Mouse (Mus musculus) stomach, embryonic 16.5 days (tissue): ENCODE measurements around the gene Ing3. TPM values are rescaled to one million over a fixed set of nuclear protein-coding genes. Genes with fewer than 3 reads are reported as not detected.

Experiments
- ATAC-seq: fragments of 200-750 bp; cut with Nextera tagmentation; 2 replicates; pipeline ENCODE4 v1.8.0; 2017; ENCODE audit warnings: moderate number of reproducible peaks, moderate TSS enrichment; ENCODE audit not compliant: insufficient read depth, low FRiP score
- H3K27ac ChIP-seq: fragments of 300-500 bp; sonication (generic); 2 replicates; pipeline ENCODE4 v1.5.1; 2014; ENCODE audit warnings: low read length
- H3K27me3 ChIP-seq: fragments of 300-500 bp; sonication (generic); 2 replicates; pipeline ENCODE4 v1.6.1; 2014; ENCODE audit warnings: low read length, control low read depth, mixed read lengths; ENCODE audit not compliant: control insufficient read depth, insufficient read depth
- H3K36me3 ChIP-seq: fragments of 300-500 bp; sonication (generic); 2 replicates; pipeline ENCODE4 v1.6.1; 2014; ENCODE audit warnings: low read length; ENCODE audit not compliant: control insufficient read depth, insufficient read depth
- H3K4me1 ChIP-seq: fragments of 300-500 bp; sonication (generic); 2 replicates; pipeline ENCODE4 v1.6.1; 2014; ENCODE audit warnings: low read length, control low read depth, mixed read lengths; ENCODE audit not compliant: control insufficient read depth, insufficient read depth
- H3K4me2 ChIP-seq: fragments of 300-500 bp; sonication (generic); 2 replicates; pipeline ENCODE4 v1.6.1; 2014; ENCODE audit warnings: low read depth, low read length, mixed read lengths
- H3K4me3 ChIP-seq: fragments of 300-500 bp; sonication (generic); replicated peaks from 2 replicates; pipeline ENCODE4 v1.5.1; 2014; ENCODE audit warnings: mild to moderate bottlenecking, low read length
- H3K9ac ChIP-seq: fragments of 300-500 bp; sonication (generic); 2 replicates; pipeline ENCODE4 v1.6.1; 2014; ENCODE audit warnings: low read length
- H3K9me3 ChIP-seq: fragments of 300-500 bp; sonication (generic); replicated peaks from 2 replicates; pipeline ENCODE4 v1.6.1; 2016; ENCODE audit warnings: low read length, control low read depth; ENCODE audit not compliant: control insufficient read depth
- WGBS: fragments of 180-500 bp; shearing (Covaris S2); extraction: QIAGEN DNeasy Blood & Tissue Kit; methylation state at CpG from one replicate; pipeline ENCODE4 v1.1.7; 2014; 5-methylcytosine and 5-hydroxymethylcytosine counted together
- polyA plus RNA-seq: library from polyadenylated mRNA; unstranded; fragments of >200 nt; fragmentation: Nextera tagmentation; extraction: Ambion mirVana; gene quantifications from 2 replicates; pipeline ENCODE4 v1.2.1, GENCODE M21; 2015

Gene Ing3
- polyA plus RNA-seq, 1 experiment from 2014 or later: 37.5 TPM

DNA sequence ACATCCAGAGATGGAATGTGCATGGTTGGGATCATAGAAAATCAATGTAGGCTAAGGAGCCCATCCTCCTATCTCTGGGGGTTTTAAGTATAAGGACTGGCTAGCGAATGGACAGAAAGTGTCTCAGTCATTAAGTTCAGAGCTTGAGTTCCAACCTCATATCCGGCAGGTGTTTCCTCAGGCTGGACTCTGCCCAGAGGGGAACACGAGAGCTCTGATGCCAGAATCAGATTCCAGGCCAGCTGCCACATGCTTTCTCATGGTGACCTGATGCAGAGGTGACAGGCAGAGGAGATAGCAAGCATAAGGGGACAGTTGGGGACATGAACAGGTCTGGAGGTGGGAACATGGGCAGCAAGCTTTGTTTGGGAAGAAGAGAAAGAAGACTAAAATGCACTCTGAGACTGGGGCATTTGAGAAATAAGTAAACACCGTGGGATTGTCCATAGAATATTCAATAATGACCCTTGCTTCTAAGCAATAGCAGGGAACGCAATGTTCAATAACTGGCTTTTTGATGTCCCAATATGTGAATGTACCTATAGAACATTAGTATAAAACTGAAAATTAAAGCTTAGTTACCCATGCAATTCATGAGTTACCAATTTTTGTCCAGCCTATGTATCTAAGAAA, 52.0 kb downstream of the Ing3 start:
- no peaks in the 10 kb centered on the region for H3K36me3 ChIP-seq
- H3K4me2 ChIP-seq: no peak overlapping the region
- H3K27me3 ChIP-seq: no peaks in the 10 kb centered on the region
- no peak overlapping the region for H3K9ac ChIP-seq
- H3K27ac ChIP-seq: no peak overlapping the region
- WGBS: 77% methylated on average over 5 of the region's 5 CpGs
- no peaks in the 10 kb centered on the region for H3K9me3 ChIP-seq
- no peak overlapping the region for H3K4me3 ChIP-seq
- peaks cover 26% of the 10 kb centered on the region for H3K4me1 ChIP-seq
- no peak for ATAC-seq

- Histone ChIP-seq H3K4me1 (peaks cover 27% of the 10 kb centered on the region), H3K4me2 (peak overlapping the region; percentile 35), H3K9ac (peak overlapping the region; percentile 48; the same call in 1 of the 2 replicates), H3K9me3 (no peaks in the 10 kb centered on the region), H3K36me3 (no peaks in the 10 kb centered on the region), H3K27me3 (no peaks in the 10 kb centered on the region), H3K4me3 (no peak overlapping the region), H3K27ac (peak overlapping the region; percentile 94)
- WGBS: 53% methylated on average over 17 of the region's 17 CpGs
- ATAC-seq: peak; percentile 77
Measured at GRCm38 (mm10) chr6:22002521-22003199, 53.3 kb downstream of the Ing3 start.

DNA sequence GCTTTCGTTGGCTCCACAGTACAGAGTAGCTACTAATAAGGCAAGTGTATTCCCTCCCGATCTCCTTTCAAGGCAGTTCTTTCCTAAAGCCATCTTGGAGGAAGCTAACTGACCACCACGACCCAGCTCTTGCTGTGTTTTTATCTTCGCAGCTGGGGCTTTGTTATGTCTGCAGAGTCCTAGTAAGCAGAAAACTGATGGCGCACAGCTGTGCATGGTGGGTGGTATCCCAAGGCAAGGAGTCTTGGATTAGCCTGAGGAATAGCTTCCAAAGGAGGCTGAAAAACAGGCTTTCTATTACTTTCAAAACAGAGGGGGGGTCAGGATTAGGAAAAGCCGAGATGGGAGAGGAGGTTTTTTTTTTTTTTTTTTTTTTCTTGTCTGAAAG, 53.8 kb downstream of the Ing3 start:
- peaks cover 25% of the 10 kb centered on the region for H3K4me1 ChIP-seq
- no peak overlapping the region for H3K9ac ChIP-seq
- peak; percentile 92 for ATAC-seq
- peak overlapping the region; percentile 35 for H3K4me2 ChIP-seq
- H3K27me3 ChIP-seq: no peaks in the 10 kb centered on the region
- no peak overlapping the region for H3K4me3 ChIP-seq
- H3K36me3 ChIP-seq: no peaks in the 10 kb centered on the region
- H3K9me3 ChIP-seq: no peaks in the 10 kb centered on the region
- peak overlapping the region; percentile 94 for H3K27ac ChIP-seq
- WGBS: 15% methylated on average over 6 of the region's 6 CpGs

- no peak overlapping the region for H3K4me3 ChIP-seq
- no peak for ATAC-seq
- H3K27me3 ChIP-seq: no peaks in the 10 kb centered on the region
- 0 out of 2 replicates have a peak overlapping the region, but pooled peaks have one; percentile 7 for H3K4me2 ChIP-seq
- no peak overlapping the region for H3K9ac ChIP-seq
- no peaks in the 10 kb centered on the region for H3K36me3 ChIP-seq
- H3K27ac ChIP-seq: peak overlapping the region; percentile 94
- H3K9me3 ChIP-seq: no peaks in the 10 kb centered on the region
- WGBS: 72% methylated on average over 10 of the region's 10 CpGs
- peaks cover 23% of the 10 kb centered on the region; the same call in 1 of the 2 replicates for H3K4me1 ChIP-seq
Measured at GRCm38 (mm10) chr6:22003959-22004543, 54.7 kb downstream of the Ing3 start.

DNA sequence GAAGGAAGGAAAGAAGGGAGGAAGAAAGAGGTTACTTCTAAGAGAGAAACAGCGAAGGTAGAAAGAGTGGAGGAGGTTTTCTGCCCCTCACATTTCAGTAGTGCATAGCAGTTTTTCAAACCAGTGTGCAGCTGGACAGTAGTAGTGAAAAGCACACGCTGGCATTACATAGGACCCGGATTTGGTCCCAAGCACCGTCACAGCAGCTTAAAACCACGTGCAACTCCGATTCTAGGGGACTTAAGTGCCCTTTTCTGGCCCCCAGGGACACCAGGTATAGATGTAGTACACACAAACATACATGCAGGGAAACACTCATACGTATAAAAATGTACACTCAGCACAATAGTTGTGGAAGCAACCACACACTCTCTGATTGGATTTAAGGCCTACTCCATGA, 59.0 kb downstream of the Ing3 start:
- H3K9me3 ChIP-seq: no peaks in the 10 kb centered on the region
- no peaks in the 10 kb centered on the region for H3K36me3 ChIP-seq
- H3K27me3 ChIP-seq: no peaks in the 10 kb centered on the region
- H3K4me1 ChIP-seq: peaks cover 6% of the 10 kb centered on the region; the same call in 1 of the 2 replicates
- no peak overlapping the region for H3K4me2 ChIP-seq
- ATAC-seq: no peak
- no peak overlapping the region for H3K4me3 ChIP-seq
- H3K9ac ChIP-seq: no peak overlapping the region
- H3K27ac ChIP-seq: no peak overlapping the region
- 93% methylated on average over 7 of the region's 7 CpGs for WGBS

DNA sequence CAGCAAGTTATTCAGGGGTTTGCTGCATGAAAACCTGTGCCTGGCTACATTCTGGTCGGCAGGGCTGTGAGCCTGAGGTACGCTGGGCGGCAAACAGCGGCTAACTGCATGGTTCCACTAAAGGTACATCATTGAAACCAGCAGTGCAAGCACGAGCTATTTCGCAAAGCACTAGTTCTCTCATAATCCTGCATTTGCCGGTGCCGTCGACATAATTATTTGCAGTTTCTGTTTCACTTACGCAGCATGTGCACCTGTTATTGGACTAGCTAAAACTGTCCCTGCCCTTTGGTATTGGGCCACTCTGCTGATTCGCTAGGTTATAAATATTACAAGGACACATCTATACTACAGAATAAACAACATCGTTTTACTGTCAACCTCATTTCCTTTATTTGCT, 60.9 kb downstream of the Ing3 start:
- Histone ChIP-seq H3K4me2 (no peak overlapping the region), H3K4me3 (no peak overlapping the region), H3K27me3 (no peaks in the 10 kb centered on the region), H3K9me3 (no peaks in the 10 kb centered on the region), H3K4me1 (0 out of 2 replicates have a peak, but pooled peaks cover 2% of the 10 kb centered on the region), H3K27ac (no peak overlapping the region), H3K9ac (no peak overlapping the region), H3K36me3 (no peaks in the 10 kb centered on the region)
- ATAC-seq: no peak
- WGBS: 85% methylated on average over 12 of the region's 12 CpGs

DNA sequence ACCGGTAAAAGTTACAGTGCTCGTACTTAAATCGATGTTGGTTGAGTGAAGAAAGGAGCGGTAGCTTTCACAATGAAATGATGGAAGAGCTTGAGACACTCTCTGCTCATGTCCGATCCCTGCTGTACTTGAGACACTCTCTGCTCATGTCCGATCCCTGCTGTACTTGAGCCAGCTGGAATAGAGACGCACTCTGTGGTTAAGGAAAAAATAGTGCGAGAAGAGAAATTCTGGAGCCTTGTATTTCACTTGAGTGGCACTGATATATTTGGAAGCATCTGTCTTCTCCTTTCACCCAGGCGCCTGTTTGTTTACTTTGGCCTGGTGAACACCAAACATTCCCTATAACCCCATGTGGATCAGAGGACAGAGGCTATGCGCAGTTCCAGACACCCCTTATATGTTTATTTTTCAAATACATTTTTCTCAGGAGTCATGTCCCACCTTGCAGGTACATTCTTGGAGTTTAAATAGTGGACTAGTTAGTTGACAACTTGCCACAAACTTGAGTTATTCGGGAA, 61.5 kb downstream of the Ing3 start:
- H3K9me3 ChIP-seq: no peaks in the 10 kb centered on the region
- 76% methylated on average over 11 of the region's 11 CpGs for WGBS
- no peak for ATAC-seq

DNA sequence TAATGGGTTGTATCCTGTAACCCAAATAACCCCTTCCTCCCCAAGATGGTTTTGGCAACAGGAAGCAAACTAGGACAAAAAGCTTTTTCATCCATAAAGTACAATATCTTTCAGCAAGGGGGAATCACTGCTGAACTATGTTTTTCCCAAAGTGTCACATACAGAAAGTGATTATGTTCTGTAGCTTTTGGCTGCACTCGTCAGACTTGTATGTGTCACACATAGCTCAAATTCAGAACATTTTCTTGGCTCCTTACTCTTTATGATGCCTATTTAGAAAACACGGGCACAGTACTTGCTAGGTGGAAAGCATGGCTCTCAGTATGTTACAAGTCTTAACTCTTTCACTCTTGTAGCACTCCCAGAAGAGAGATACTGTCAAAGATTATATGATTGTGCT, 62.2 kb downstream of the Ing3 start:
- Histone ChIP-seq H3K9ac (no peak overlapping the region), H3K9me3 (no peaks in the 10 kb centered on the region), H3K27me3 (no peaks in the 10 kb centered on the region), H3K4me3 (no peak overlapping the region), H3K27ac (no peak overlapping the region), H3K36me3 (no peaks in the 10 kb centered on the region), H3K4me1 (0 out of 2 replicates have a peak, but pooled peaks cover 2% of the 10 kb centered on the region), H3K4me2 (no peak overlapping the region)
- no peak for ATAC-seq
- 57% methylated on average over 2 of the region's 2 CpGs for WGBS

More for the DNA sequence above, 61.5 kb downstream of the Ing3 start:
- H3K4me1 ChIP-seq: 0 out of 2 replicates have a peak, but pooled peaks cover 2% of the 10 kb centered on the region
- no peak overlapping the region for H3K4me3 ChIP-seq
- H3K27ac ChIP-seq: no peak overlapping the region
- no peaks in the 10 kb centered on the region for H3K27me3 ChIP-seq
- H3K36me3 ChIP-seq: no peaks in the 10 kb centered on the region
- H3K4me2 ChIP-seq: no peak overlapping the region
- no peak overlapping the region for H3K9ac ChIP-seq

DNA sequence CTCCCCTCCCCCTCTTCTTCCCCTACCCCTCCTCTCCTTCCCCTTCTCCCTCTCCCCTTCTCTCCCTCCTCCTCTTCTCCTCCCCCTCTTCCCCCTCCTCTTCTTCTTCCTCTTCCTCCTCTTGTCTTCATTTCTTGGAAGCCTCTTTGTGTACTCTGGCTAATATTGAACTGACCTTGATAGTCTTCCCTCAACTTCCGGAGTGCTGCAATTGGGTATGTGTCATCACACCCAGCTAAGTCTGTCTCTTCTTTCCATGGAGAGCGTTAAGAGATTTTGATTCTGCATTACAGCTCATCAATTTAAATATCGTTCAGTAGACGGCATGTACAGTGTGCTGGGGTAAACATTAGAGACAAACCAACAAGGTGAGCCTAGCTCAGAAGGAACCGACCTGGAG, 62.7 kb downstream of the Ing3 start:
- Histone ChIP-seq H3K4me2 (no peak overlapping the region), H3K27ac (no peak overlapping the region), H3K9ac (no peak overlapping the region), H3K4me1 (0 out of 2 replicates have a peak, but pooled peaks cover 2% of the 10 kb centered on the region), H3K27me3 (no peaks in the 10 kb centered on the region), H3K4me3 (no peak overlapping the region), H3K9me3 (no peaks in the 10 kb centered on the region), H3K36me3 (no peaks in the 10 kb centered on the region)
- no peak for ATAC-seq
- 68% methylated on average over 5 of the region's 5 CpGs for WGBS
